Mouse (Mus musculus) bone marrow, adult 2 months (tissue): Measurements from ENCODE around the gene 1700001P01Rik. TPM values are rescaled to one million over a fixed set of nuclear protein-coding genes. Genes with fewer than 3 reads are reported as not detected.

Experiments
- H3K27ac ChIP-seq: fragments of 200-500 bp; 2 replicates; pipeline ENCODE4 v1.5.1; 2012; ENCODE audit warnings: low read depth, mild to moderate bottlenecking, control low read depth, inconsistent platforms, low read length; ENCODE audit not compliant: control insufficient read depth, poor library complexity, insufficient read depth
- H3K4me1 ChIP-seq: fragments of 200-500 bp; 2 replicates; pipeline ENCODE4 v1.6.1; 2011; ENCODE audit warnings: low read length; ENCODE audit not compliant: control insufficient read depth, insufficient read depth
- H3K4me3 ChIP-seq: fragments of 200-500 bp; replicated peaks from 2 replicates; pipeline ENCODE3; 2011; ENCODE audit warnings: mild to moderate bottlenecking, low read depth, low read length, control low read depth; ENCODE audit not compliant: control insufficient read depth
- CTCF ChIP-seq: fragments of 200-500 bp; IDR thresholded peaks from 2 replicates; pipeline ENCODE4 v1.5.1; 2011; ENCODE audit warnings: low read length, control low read depth; ENCODE audit not compliant: control insufficient read depth, insufficient read depth
- POLR2A ChIP-seq: fragments of 200-500 bp; IDR thresholded peaks from 2 replicates; pipeline ENCODE4 v1.6.1; 2011; ENCODE audit warnings: low read depth, mild to moderate bottlenecking, control low read depth, low read length, borderline replicate concordance; ENCODE audit not compliant: control insufficient read depth
- WGBS: fragments of 180-500 bp; shearing (Covaris S2); methylation state at CpG from one replicate; pipeline ENCODE4 v1.1.7; 2018; 5-methylcytosine and 5-hydroxymethylcytosine counted together
- polyA plus RNA-seq: library from polyadenylated mRNA; stranded (reverse); fragments of >200 nt; gene quantifications from 2 replicates; pipeline ENCODE4 v1.2.4, GENCODE M21; 2011; ENCODE audit warnings: low replicate concordance; ENCODE audit not compliant: missing spikeins, insufficient read depth, insufficient read length

Gene 1700001P01Rik
- polyA plus RNA-seq, 1 experiment, result not detected

GRCm38 (mm10) chr11:97776497-97777128 lies 895 bp upstream of the 1700001P01Rik start:
- TF ChIP-seq POLR2A (no peak), CTCF (no peak)
- no peak overlapping the region for H3K4me3 ChIP-seq
- no peak overlapping the region for H3K27ac ChIP-seq
- WGBS, result 82% methylated on average over 5 of the region's 5 CpGs
- no peaks in the 10 kb centered on the region for H3K4me1 ChIP-seq

- H3K4me1 ChIP-seq, result no peaks in the 10 kb centered on the region
- no peak overlapping the region for H3K4me3 ChIP-seq
- TF ChIP-seq POLR2A, result no peak
- no peak for TF ChIP-seq CTCF
- 84% methylated on average over 13 of the region's 13 CpGs for WGBS
- H3K27ac ChIP-seq, result no peak overlapping the region
Observed at GRCm38 (mm10) chr11:97775186-97775585, 532 bp downstream of the 1700001P01Rik start.

- H3K4me3 ChIP-seq, result no peak overlapping the region
- TF ChIP-seq CTCF (no peak), POLR2A (no peak)
- H3K4me1 ChIP-seq, result no peaks in the 10 kb centered on the region
- no peak overlapping the region for H3K27ac ChIP-seq
- WGBS, result 48% methylated on average over 14 of the region's 14 CpGs
Observed at GRCm38 (mm10) chr11:97771410-97771809, 4.3 kb downstream of the 1700001P01Rik start.

GRCm38 (mm10) chr11:97769704-97770103 lies 6.0 kb downstream of the 1700001P01Rik start:
- H3K4me1 ChIP-seq, result peaks cover 3% of the 10 kb centered on the region; the same call in 1 of the 2 replicates
- no peak for TF ChIP-seq POLR2A
- TF ChIP-seq CTCF, result no peak
- WGBS, result 38% methylated on average over 2 of the region's 2 CpGs
- H3K4me3 ChIP-seq, result no peak overlapping the region
- H3K27ac ChIP-seq, result no peak overlapping the region

DNA sequence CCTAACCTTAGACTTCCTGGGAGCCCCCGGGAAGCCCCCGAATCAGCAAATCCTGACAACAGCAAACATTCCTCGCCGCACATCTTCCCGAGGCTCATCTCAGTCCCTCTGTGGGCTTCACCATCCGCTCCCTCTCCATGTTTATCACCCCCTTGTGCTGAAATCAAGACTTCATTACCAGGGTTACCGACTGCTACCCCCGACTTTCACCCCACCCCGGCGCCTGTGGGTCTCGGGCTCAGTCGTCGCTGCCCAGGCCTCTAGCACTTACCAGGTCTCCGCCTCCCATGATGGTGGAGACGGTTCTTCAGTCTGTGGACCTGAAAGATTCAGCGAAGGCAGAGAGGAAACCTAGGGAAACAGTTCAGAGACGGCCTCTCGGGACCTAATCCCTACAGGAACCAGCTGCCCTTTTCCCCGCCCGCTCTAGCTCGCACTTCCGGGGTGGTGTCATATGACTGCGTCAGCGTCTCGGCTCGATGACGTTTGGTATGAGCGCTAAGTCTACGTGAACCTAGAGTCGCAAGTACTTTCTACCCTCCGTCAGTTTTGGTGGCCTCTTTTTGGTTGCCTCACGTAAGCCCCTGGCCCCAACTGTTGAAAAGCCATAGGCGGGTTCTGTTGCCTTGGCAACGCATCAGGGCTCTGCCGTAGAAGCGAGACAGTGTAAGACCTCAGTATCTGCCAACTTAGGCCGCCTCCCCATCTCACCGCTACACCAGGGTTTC lies 9.4 kb downstream of the 1700001P01Rik start, which contains the start of gene Cwc25:
Cwc25 (minus strand) TSS at position 403 of the 728 bp plus-strand sequence.
- under 1% methylated on average over 38 of the region's 38 CpGs for WGBS
- H3K4me1 ChIP-seq, result peaks cover 3% of the 10 kb centered on the region; the same call in 1 of the 2 replicates
- TF ChIP-seq CTCF, result no peak
- TF ChIP-seq POLR2A, result peak; percentile 60; the same call in 1 of the 2 replicates
- peak within 1 kb of the TSS; percentile 90 for H3K4me3 ChIP-seq
- peak within 1 kb of the TSS; percentile 77 for H3K27ac ChIP-seq

- H3K27ac ChIP-seq, result no peak overlapping the region
Observed at GRCm38 (mm10) chr11:97761638-97762037, 14.1 kb downstream of the 1700001P01Rik start.

DNA sequence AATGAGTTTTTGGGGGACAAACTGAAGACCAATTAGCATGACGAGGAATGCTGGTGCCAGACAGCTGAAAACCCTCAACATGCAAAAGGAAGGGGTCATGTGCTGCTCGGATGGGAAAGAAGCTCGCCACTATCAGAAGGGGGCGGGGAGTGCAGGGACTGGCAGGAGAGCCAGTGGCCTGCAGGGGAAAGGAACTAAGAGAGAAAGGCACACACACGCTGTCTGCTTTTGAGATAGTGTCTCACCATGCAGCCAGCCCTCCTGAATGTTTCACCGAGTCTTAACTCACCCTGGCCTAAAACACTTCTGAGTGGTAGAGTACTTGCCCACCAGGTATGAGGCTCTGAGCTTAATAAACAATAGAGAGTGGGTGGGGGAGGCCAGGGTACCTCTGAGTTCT lies 16.8 kb downstream of the 1700001P01Rik start:
- TF ChIP-seq CTCF (no peak), POLR2A (no peak)
- Histone ChIP-seq H3K4me1 (peaks cover 2% of the 10 kb centered on the region), H3K4me3 (no peak overlapping the region), H3K27ac (no peak overlapping the region)
- 88% methylated on average over 6 of the region's 6 CpGs for WGBS

More at GRCm38 (mm10) chr11:97761638-97762037, 14.1 kb downstream of the 1700001P01Rik start:
- TF ChIP-seq CTCF, result no peak
- TF ChIP-seq POLR2A, result no peak
- peaks cover 3% of the 10 kb centered on the region; the same call in 1 of the 2 replicates for H3K4me1 ChIP-seq
- H3K4me3 ChIP-seq, result no peak overlapping the region

DNA sequence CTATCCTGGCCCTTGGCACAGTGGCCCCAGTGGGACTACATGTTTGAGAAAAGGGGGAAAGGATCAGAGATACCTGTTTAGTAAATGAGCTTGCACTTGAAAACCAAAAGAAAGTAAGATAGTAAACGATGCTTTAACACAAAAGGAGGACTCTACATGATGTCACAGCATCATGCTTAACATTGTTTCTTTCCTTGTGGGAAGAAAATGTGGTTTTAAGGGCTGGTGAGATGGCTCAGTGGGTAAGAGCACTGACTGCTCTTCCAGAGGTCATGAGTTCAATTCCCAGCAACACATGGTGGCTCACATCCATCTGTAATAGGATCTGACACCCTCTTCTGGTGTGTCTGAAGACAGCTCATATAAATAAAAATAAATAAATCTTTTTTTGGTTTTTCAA lies 17.6 kb downstream of the 1700001P01Rik start:
- WGBS, result 77% methylated on average over 1 of the region's 1 CpGs
- Histone ChIP-seq H3K27ac (no peak overlapping the region), H3K4me1 (peaks cover 2% of the 10 kb centered on the region), H3K4me3 (no peak overlapping the region)
- TF ChIP-seq CTCF, result no peak
- TF ChIP-seq POLR2A, result no peak
